Mouse (Mus musculus): ENCODE data around the gene Tbc1d8. TPM values are rescaled to one million over a fixed set of nuclear protein-coding genes. Genes with fewer than 3 reads are reported as not detected.

Tbc1d8 gene
- polyA plus RNA-seq, 1 experiment from 2014 or later, result 10.6 TPM

DNA sequence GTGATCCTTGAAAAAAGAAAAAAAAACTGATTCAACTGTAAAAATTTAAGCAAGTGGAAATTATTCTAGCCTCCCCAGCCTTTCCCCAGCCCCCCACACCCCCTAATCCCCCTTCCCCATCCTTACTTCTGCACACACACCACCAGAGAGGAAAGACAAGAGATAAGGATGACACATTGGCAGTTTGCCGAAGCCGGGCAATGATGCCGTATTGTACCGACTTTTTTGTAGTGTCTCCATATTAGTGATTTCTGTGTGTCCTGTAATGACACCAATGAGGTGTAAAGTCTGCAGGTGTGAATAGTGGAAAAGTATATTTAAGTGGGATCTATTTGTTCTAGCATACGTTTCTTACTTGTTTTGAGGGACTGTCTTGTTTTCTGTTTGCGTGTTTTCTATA is 138.4 kb downstream of the Tbc1d8 start:
- Histone ChIP-seq H3K4me2 (replicated peaks) (no peak overlapping the region), H3K27ac (replicated peaks) (no peak overlapping the region), H3K27me3 (no peaks in the 10 kb centered on the region), H3K4me3 (no peak overlapping the region), H3K9me3 (no peaks in the 10 kb centered on the region), H3K9ac (replicated peaks) (no peak overlapping the region), H3K36me3 (no peaks in the 10 kb centered on the region), H3K4me1 (no peaks in the 10 kb centered on the region)
- ATAC-seq (replicated peaks), result no peak
- 84% methylated on average over 6 of the region's 6 CpGs for WGBS

- ATAC-seq (replicated peaks), result no peak
- 60% methylated on average over 5 of the region's 5 CpGs for WGBS
- Histone ChIP-seq H3K27ac (replicated peaks) (no peak overlapping the region), H3K4me1 (no peaks in the 10 kb centered on the region), H3K4me3 (no peak overlapping the region), H3K9ac (replicated peaks) (no peak overlapping the region), H3K36me3 (no peaks in the 10 kb centered on the region), H3K27me3 (no peaks in the 10 kb centered on the region), H3K4me2 (replicated peaks) (no peak overlapping the region), H3K9me3 (no peaks in the 10 kb centered on the region)
Measured at GRCm38 (mm10) chr1:39339455-39339854, 139.1 kb downstream of the Tbc1d8 start.

- no peaks in the 10 kb centered on the region for H3K9me3 ChIP-seq
- H3K27me3 ChIP-seq, result no peaks in the 10 kb centered on the region
- H3K4me1 ChIP-seq, result no peaks in the 10 kb centered on the region
- no peak overlapping the region for H3K9ac ChIP-seq (replicated peaks)
- no peak overlapping the region for H3K4me3 ChIP-seq
- no peak for ATAC-seq (replicated peaks)
- no peak overlapping the region for H3K4me2 ChIP-seq (replicated peaks)
- H3K27ac ChIP-seq (replicated peaks), result no peak overlapping the region
- WGBS, result 73% methylated on average over 10 of the region's 10 CpGs
- no peaks in the 10 kb centered on the region for H3K36me3 ChIP-seq
Measured at GRCm38 (mm10) chr1:39338831-39339230, 139.7 kb downstream of the Tbc1d8 start.

GRCm38 (mm10) chr1:39336788-39337187 is 141.8 kb downstream of the Tbc1d8 start:
- no peak overlapping the region for H3K27ac ChIP-seq (replicated peaks)
- H3K4me2 ChIP-seq (replicated peaks), result no peak overlapping the region
- H3K4me1 ChIP-seq, result no peaks in the 10 kb centered on the region
- no peaks in the 10 kb centered on the region for H3K27me3 ChIP-seq
- H3K36me3 ChIP-seq, result no peaks in the 10 kb centered on the region
- H3K9ac ChIP-seq (replicated peaks), result no peak overlapping the region
- no peaks in the 10 kb centered on the region for H3K9me3 ChIP-seq
- ATAC-seq (replicated peaks), result 0 out of 2 replicates have a peak, but pooled peaks have one; percentile 23
- H3K4me3 ChIP-seq, result no peak overlapping the region
- WGBS, result 68% methylated on average over 8 of the region's 8 CpGs

- no peak for ATAC-seq (replicated peaks)
- no peak overlapping the region for H3K4me3 ChIP-seq
- WGBS, result 21% methylated on average over 15 of the region's 15 CpGs
Measured at GRCm38 (mm10) chr1:39335561-39336196, 142.9 kb downstream of the Tbc1d8 start.

DNA sequence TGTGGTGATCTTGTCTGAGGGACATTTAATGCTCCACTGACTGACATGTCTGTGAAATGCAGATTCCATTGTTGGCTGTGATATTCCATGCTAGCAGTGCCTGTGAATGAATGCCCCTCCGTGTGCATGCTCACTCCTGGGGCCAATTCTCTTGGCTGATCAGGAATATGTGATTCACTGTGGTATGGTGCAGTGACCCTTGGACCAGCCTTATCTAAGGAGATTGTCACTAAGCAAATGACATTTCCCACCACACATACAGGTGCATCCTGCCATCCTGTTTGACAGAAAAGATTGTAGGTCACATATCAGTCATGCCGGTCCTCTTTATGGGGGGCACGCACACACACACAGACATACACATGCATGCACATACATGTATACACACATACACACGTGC is 146.1 kb downstream of the Tbc1d8 start:
- Histone ChIP-seq H3K36me3 (no peaks in the 10 kb centered on the region), H3K9ac (replicated peaks) (no peak overlapping the region), H3K9me3 (no peaks in the 10 kb centered on the region), H3K4me2 (replicated peaks) (no peak overlapping the region), H3K27me3 (no peaks in the 10 kb centered on the region), H3K4me1 (no peaks in the 10 kb centered on the region), H3K27ac (replicated peaks) (no peak overlapping the region), H3K4me3 (no peak overlapping the region)
- ATAC-seq (replicated peaks), result no peak
- WGBS, result 92% methylated on average over 4 of the region's 4 CpGs

More at GRCm38 (mm10) chr1:39335561-39336196, 142.9 kb downstream of the Tbc1d8 start:
- Histone ChIP-seq H3K27ac (replicated peaks) (no peak overlapping the region), H3K9me3 (no peaks in the 10 kb centered on the region), H3K36me3 (no peaks in the 10 kb centered on the region), H3K4me1 (no peaks in the 10 kb centered on the region), H3K27me3 (no peaks in the 10 kb centered on the region), H3K9ac (replicated peaks) (no peak overlapping the region), H3K4me2 (replicated peaks) (no peak overlapping the region)

DNA sequence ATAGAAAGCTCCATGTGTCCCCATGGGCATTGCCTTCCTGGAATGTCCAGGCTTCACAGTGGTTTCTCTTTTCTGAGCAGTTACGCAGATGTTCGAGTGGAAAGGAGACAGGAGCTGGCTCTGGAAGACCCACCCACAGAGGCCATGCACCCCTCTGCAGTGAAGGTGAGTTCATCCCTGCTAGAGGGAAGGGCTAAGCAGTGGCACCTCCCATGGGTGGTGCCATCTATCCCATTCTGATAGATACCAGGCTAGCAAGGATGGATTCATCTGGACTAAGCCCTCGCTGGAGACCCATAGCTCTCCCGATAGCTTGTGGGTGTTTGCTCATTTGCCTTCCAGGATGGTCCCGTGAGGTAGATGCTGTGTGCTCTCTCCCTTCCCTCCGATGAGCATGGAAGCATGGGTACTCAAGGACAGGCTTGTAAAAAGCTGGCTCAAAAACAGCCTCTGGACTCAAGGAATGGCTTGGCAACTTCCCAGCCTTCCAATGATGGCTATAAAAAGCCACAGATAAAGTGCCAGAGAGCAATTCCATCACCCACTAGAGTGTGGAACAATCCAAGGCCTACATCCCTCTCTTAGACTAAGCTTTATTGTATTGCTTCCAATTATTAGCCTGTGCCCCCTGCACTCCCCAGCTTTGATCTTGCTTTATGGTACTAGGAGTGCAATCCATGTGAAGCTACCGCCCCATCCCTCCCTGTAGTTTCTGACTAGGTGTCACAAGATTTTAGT is 147.5 kb downstream of the Tbc1d8 start:
- no peaks in the 10 kb centered on the region for H3K4me1 ChIP-seq
- no peaks in the 10 kb centered on the region for H3K27me3 ChIP-seq
- H3K9me3 ChIP-seq, result no peaks in the 10 kb centered on the region
- WGBS, result 88% methylated on average over 7 of the region's 7 CpGs
- no peak overlapping the region for H3K4me2 ChIP-seq (replicated peaks)
- H3K36me3 ChIP-seq, result no peaks in the 10 kb centered on the region
- ATAC-seq (replicated peaks), result no peak
- no peak overlapping the region for H3K9ac ChIP-seq (replicated peaks)
- no peak overlapping the region for H3K4me3 ChIP-seq
- no peak overlapping the region for H3K27ac ChIP-seq (replicated peaks)

GRCm38 (mm10) chr1:39327546-39327945 is 151.0 kb downstream of the Tbc1d8 start:
- no peaks in the 10 kb centered on the region for H3K4me1 ChIP-seq
- H3K4me3 ChIP-seq, result no peak overlapping the region
- H3K9ac ChIP-seq (replicated peaks), result no peak overlapping the region
- 80% methylated on average over 7 of the region's 7 CpGs for WGBS
- H3K36me3 ChIP-seq, result no peaks in the 10 kb centered on the region
- H3K9me3 ChIP-seq, result no peaks in the 10 kb centered on the region
- no peak overlapping the region for H3K27ac ChIP-seq (replicated peaks)
- no peaks in the 10 kb centered on the region for H3K27me3 ChIP-seq
- no peak for ATAC-seq (replicated peaks)
- no peak overlapping the region for H3K4me2 ChIP-seq (replicated peaks)

DNA sequence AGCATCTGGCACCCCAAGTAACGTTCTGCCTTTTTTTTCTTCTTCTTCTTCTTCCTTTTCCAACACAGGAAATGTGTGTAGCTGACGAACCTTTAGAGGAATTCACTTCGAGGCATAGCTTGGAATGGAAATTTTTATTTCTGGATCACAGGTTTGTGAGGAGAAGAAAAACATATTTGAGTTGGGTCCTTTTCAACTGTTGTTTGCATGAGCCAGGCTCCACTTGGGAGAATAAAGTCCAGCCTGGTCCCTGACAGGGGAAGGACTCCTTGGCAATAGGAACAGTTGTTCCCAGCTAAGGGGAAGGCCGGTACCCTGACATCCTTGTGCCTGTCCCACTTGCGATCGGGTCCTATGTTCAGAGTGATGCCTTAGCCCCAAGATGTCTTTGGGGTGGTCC is 153.3 kb downstream of the Tbc1d8 start:
- H3K9me3 ChIP-seq, result no peaks in the 10 kb centered on the region
- no peaks in the 10 kb centered on the region for H3K4me1 ChIP-seq
- no peaks in the 10 kb centered on the region for H3K27me3 ChIP-seq
- no peaks in the 10 kb centered on the region for H3K36me3 ChIP-seq
- ATAC-seq (replicated peaks), result no peak
- no peak overlapping the region for H3K4me3 ChIP-seq
- WGBS, result 97% methylated on average over 6 of the region's 6 CpGs
- no peak overlapping the region for H3K4me2 ChIP-seq (replicated peaks)
- H3K9ac ChIP-seq (replicated peaks), result no peak overlapping the region
- H3K27ac ChIP-seq (replicated peaks), result no peak overlapping the region

DNA sequence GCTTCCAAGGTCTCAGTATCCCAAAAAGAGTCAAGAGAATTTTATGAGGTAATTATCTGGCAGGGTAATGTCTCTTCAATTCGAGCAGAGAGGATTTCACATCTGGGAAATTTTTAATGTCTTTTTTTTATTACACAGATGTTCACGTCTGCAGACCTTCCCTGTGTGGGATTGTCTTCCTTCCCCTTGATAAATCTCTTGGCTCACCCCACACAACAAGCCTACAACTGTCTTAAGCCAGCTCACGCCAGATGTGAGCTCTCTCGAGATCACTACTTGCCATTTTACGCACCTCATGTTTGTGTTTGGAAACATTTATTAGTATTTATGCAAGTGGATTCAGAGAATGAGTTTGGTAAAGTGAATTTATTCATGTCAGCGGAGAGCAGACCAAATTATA is 156.6 kb downstream of the Tbc1d8 start:
- Histone ChIP-seq H3K27me3 (no peaks in the 10 kb centered on the region), H3K4me3 (no peak overlapping the region), H3K4me1 (no peaks in the 10 kb centered on the region), H3K4me2 (replicated peaks) (no peak overlapping the region), H3K36me3 (no peaks in the 10 kb centered on the region), H3K27ac (replicated peaks) (no peak overlapping the region), H3K9me3 (no peaks in the 10 kb centered on the region), H3K9ac (replicated peaks) (no peak overlapping the region)
- no peak for ATAC-seq (replicated peaks)
- 86% methylated on average over 6 of the region's 6 CpGs for WGBS
